Mouse (Mus musculus) MN1 (cell line): Measurements from ENCODE around the gene Rere.

Experiments used
- DNase-seq: peaks from one replicate; pipeline ENCODE4 v3.0.0-alpha.2; 2016; ENCODE audit warnings: low spot score

The Rere gene

GRCm38 (mm10) chr4:150382504-150382903, 101.1 kb downstream of the Rere start:
- no peak for DNase-seq

- no peak for DNase-seq
Measured at GRCm38 (mm10) chr4:150384405-150384804, 103.0 kb downstream of the Rere start.

- DNase-seq: no peak
Measured at GRCm38 (mm10) chr4:150384899-150385298, 103.5 kb downstream of the Rere start.

GRCm38 (mm10) chr4:150388518-150388917, 107.1 kb downstream of the Rere start:
- no peak for DNase-seq

- peak; percentile 38 for DNase-seq
Measured at GRCm38 (mm10) chr4:150393607-150394006, 112.2 kb downstream of the Rere start.

- DNase-seq: no peak
Measured at GRCm38 (mm10) chr4:150394091-150394490, 112.6 kb downstream of the Rere start.

GRCm38 (mm10) chr4:150396339-150396738, 114.9 kb downstream of the Rere start:
- no peak for DNase-seq

- DNase-seq: no peak
Measured at GRCm38 (mm10) chr4:150396826-150397620, 115.6 kb downstream of the Rere start.

- no peak for DNase-seq
Measured at GRCm38 (mm10) chr4:150399032-150399431, 117.6 kb downstream of the Rere start.

- no peak for DNase-seq
Measured at GRCm38 (mm10) chr4:150401830-150402607, 120.6 kb downstream of the Rere start.

- no peak for DNase-seq
Measured at GRCm38 (mm10) chr4:150402608-150402985, 121.2 kb downstream of the Rere start.

- DNase-seq: peak; percentile 51
Measured at GRCm38 (mm10) chr4:150403941-150404340, 122.5 kb downstream of the Rere start.

- DNase-seq: peak; percentile 22
Measured at GRCm38 (mm10) chr4:150404583-150404982, 123.1 kb downstream of the Rere start.

- DNase-seq: no peak
Measured at GRCm38 (mm10) chr4:150405786-150406185, 124.3 kb downstream of the Rere start.

- DNase-seq: no peak
Measured at GRCm38 (mm10) chr4:150406320-150406719, 124.9 kb downstream of the Rere start.

GRCm38 (mm10) chr4:150406821-150407220, 125.4 kb downstream of the Rere start:
- no peak for DNase-seq

GRCm38 (mm10) chr4:150414296-150414695, 132.8 kb downstream of the Rere start:
- no peak for DNase-seq

GRCm38 (mm10) chr4:150414759-150415158, 133.3 kb downstream of the Rere start:
- DNase-seq: no peak

GRCm38 (mm10) chr4:150415227-150415969, 134.0 kb downstream of the Rere start:
- DNase-seq: no peak

- no peak for DNase-seq
Measured at GRCm38 (mm10) chr4:150420576-150421263, 139.3 kb downstream of the Rere start.

- DNase-seq: no peak
Measured at GRCm38 (mm10) chr4:150426098-150426879, 144.8 kb downstream of the Rere start.
